Mouse (Mus musculus) heart, postnatal 0 days (tissue): Measurements from ENCODE around the gene Kif26b.

Experiments
- CTCF ChIP-seq: IDR thresholded peaks from 2 replicates; pipeline ENCODE4 v1.5.1; 2016; ENCODE audit warnings: antibody characterized with exemption, control low read depth, low read depth
- EP300 ChIP-seq: IDR thresholded peaks from 2 replicates; pipeline ENCODE4 v1.6.1; 2016; ENCODE audit warnings: antibody characterized with exemption, low read depth

- TF ChIP-seq CTCF (peak; percentile 68), EP300 (no peak)
Observed at GRCm38 (mm10) chr1:178530301-178531078, 1.6 kb downstream of the Kif26b start.
